Mouse (Mus musculus) bone marrow macrophage, adult 2 months (primary cell): ENCODE measurements around the gene Cacng2. TPM values are rescaled to one million over a fixed set of nuclear protein-coding genes. Genes with fewer than 3 reads are reported as not detected.

Experiments used
- H3K27ac ChIP-seq: 2 replicates; pipeline ENCODE4 v1.5.1; 2012; ENCODE audit warnings: low read depth, low read length; ENCODE audit not compliant: insufficient read depth
- H3K4me1 ChIP-seq: 2 replicates; pipeline ENCODE4 v1.6.1; 2012; ENCODE audit warnings: low read length; ENCODE audit not compliant: control insufficient read depth, insufficient read depth
- H3K4me3 ChIP-seq: 2 replicates; pipeline ENCODE4 v1.5.1; 2012; ENCODE audit warnings: mild to moderate bottlenecking, low read length, moderate library complexity; ENCODE audit not compliant: insufficient read depth
- CTCF ChIP-seq: IDR thresholded peaks from 2 replicates; pipeline ENCODE4 v1.5.1; 2012; ENCODE audit warnings: low read depth, mild to moderate bottlenecking, low read length, moderate library complexity
- POLR2A ChIP-seq: IDR thresholded peaks from 2 replicates; pipeline ENCODE4 v1.6.1; 2012; ENCODE audit warnings: mild to moderate bottlenecking, low read depth, low read length, borderline replicate concordance
- polyA plus RNA-seq: library from polyadenylated mRNA; stranded (reverse); fragments of >200 nt; gene quantifications from 2 replicates; pipeline ENCODE4 v1.2.4, GENCODE M21; 2012; ENCODE audit not compliant: missing spikeins, insufficient read depth, insufficient read length

Gene Cacng2
- polyA plus RNA-seq, 1 experiment = not detected

- H3K4me1 ChIP-seq = no peaks in the 10 kb centered on the region
- no peak overlapping the region for H3K4me3 ChIP-seq
- H3K27ac ChIP-seq = no peak overlapping the region
- TF ChIP-seq POLR2A (no peak), CTCF (no peak)
Measured at GRCm38 (mm10) chr15:78096004-78096403, 23.8 kb downstream of the Cacng2 start.

- Histone ChIP-seq H3K4me1 (no peaks in the 10 kb centered on the region), H3K4me3 (no peak overlapping the region), H3K27ac (no peak overlapping the region)
- TF ChIP-seq POLR2A = no peak
- TF ChIP-seq CTCF = no peak
Measured at GRCm38 (mm10) chr15:78093597-78093996, 26.2 kb downstream of the Cacng2 start.

- Histone ChIP-seq H3K4me3 (no peak overlapping the region), H3K4me1 (no peaks in the 10 kb centered on the region), H3K27ac (no peak overlapping the region)
- TF ChIP-seq CTCF (no peak), POLR2A (no peak)
Measured at GRCm38 (mm10) chr15:78082841-78083572, 36.8 kb downstream of the Cacng2 start.

- H3K4me3 ChIP-seq = no peak overlapping the region
- TF ChIP-seq CTCF = no peak
- TF ChIP-seq POLR2A = no peak
- H3K4me1 ChIP-seq = no peaks in the 10 kb centered on the region
- no peak overlapping the region for H3K27ac ChIP-seq
Measured at GRCm38 (mm10) chr15:78082149-78082548, 37.7 kb downstream of the Cacng2 start.

GRCm38 (mm10) chr15:78081384-78081783 is 38.4 kb downstream of the Cacng2 start:
- no peak overlapping the region for H3K4me3 ChIP-seq
- no peak overlapping the region for H3K27ac ChIP-seq

GRCm38 (mm10) chr15:78080326-78080725 is 39.5 kb downstream of the Cacng2 start:
- Histone ChIP-seq H3K4me1 (no peaks in the 10 kb centered on the region), H3K4me3 (no peak overlapping the region), H3K27ac (no peak overlapping the region)
- no peak for TF ChIP-seq CTCF
- no peak for TF ChIP-seq POLR2A

More at GRCm38 (mm10) chr15:78081384-78081783, 38.4 kb downstream of the Cacng2 start:
- TF ChIP-seq CTCF = no peak
- TF ChIP-seq POLR2A = no peak
- no peaks in the 10 kb centered on the region for H3K4me1 ChIP-seq

- Histone ChIP-seq H3K27ac (no peak overlapping the region), H3K4me3 (no peak overlapping the region), H3K4me1 (no peaks in the 10 kb centered on the region)
- TF ChIP-seq POLR2A (no peak), CTCF (no peak)
Measured at GRCm38 (mm10) chr15:78078776-78079628, 40.8 kb downstream of the Cacng2 start.

- TF ChIP-seq POLR2A = no peak
- TF ChIP-seq CTCF = no peak
Measured at GRCm38 (mm10) chr15:78078206-78078605, 41.6 kb downstream of the Cacng2 start.

GRCm38 (mm10) chr15:78075921-78076320 is 43.9 kb downstream of the Cacng2 start:
- TF ChIP-seq POLR2A (no peak), CTCF (no peak)
- no peak overlapping the region for H3K4me3 ChIP-seq
- no peaks in the 10 kb centered on the region for H3K4me1 ChIP-seq
- H3K27ac ChIP-seq = no peak overlapping the region

More at GRCm38 (mm10) chr15:78078206-78078605, 41.6 kb downstream of the Cacng2 start:
- Histone ChIP-seq H3K4me1 (no peaks in the 10 kb centered on the region), H3K4me3 (no peak overlapping the region), H3K27ac (no peak overlapping the region)

- TF ChIP-seq CTCF (no peak), POLR2A (no peak)
- Histone ChIP-seq H3K4me3 (no peak overlapping the region), H3K27ac (no peak overlapping the region), H3K4me1 (no peaks in the 10 kb centered on the region)
Measured at GRCm38 (mm10) chr15:78073109-78073508, 46.7 kb downstream of the Cacng2 start.
